Mouse (Mus musculus): ENCODE results near the gene Patz1. TPM values are rescaled to one million over a fixed set of nuclear protein-coding genes. Genes with fewer than 3 reads are reported as not detected.

Gene Patz1
- total and polyA plus RNA-seq, 3 experiments, result 29.5 to 37.4 (median 31.5) TPM

- H3K4me1 ChIP-seq (ENCODE audit: control insufficient read depth in 1 of 2, insufficient read depth in 2 of 2), result peaks cover 5 to 26% of the 10 kb centered on the region in 2 experiments
- peaks cover 13% of the 10 kb centered on the region for H3K9me3 ChIP-seq (replicated peaks; ENCODE audit: low read length)
- no peaks in the 10 kb centered on the region for H3K27me3 ChIP-seq (replicated peaks)
- H3K9ac ChIP-seq (ENCODE audit: insufficient read depth, low read depth), result no peak overlapping the region
- peaks cover 28% of the 10 kb centered on the region for H3K79me2 ChIP-seq (replicated peaks; ENCODE audit: control insufficient read depth, extremely low read depth, insufficient read depth, poor library complexity, severe bottlenecking)
- H3K4me2 ChIP-seq (ENCODE audit: insufficient read depth, low read depth, poor library complexity, severe bottlenecking), result no peak overlapping the region
- TF ChIP-seq ZC3H11A (IDR thresholded peaks at IDR 0.05; ENCODE audit: low read depth, low read length), result no peak
- no peak for TF ChIP-seq ZKSCAN1 (IDR thresholded peaks at IDR 0.05; ENCODE audit: borderline replicate concordance, low read depth, low read length)
- no peak for TF ChIP-seq TCF12 (IDR thresholded peaks at IDR 0.05; ENCODE audit: low read depth, low read length)
- no peak for TF ChIP-seq CHD1 (IDR thresholded peaks at IDR 0.05; ENCODE audit: low read depth, low read length)
- no peak for TF ChIP-seq ELF1 (IDR thresholded peaks at IDR 0.05; ENCODE audit: low read depth, low read length)
- no peak for TF ChIP-seq POLR2AphosphoS2 (IDR thresholded peaks at IDR 0.05; ENCODE audit: low read depth, low read length)
- TF ChIP-seq JUND (conservative IDR thresholded peaks at IDR 0.05; ENCODE audit: low read depth, low read length), result no peak
- TF ChIP-seq NELFE (IDR thresholded peaks at IDR 0.05; ENCODE audit: low read depth, low read length), result no peak
- no peak for TF ChIP-seq USF2 (conservative IDR thresholded peaks at IDR 0.05; ENCODE audit: low read depth, low read length)
- no peak for TF ChIP-seq RAD21 (IDR thresholded peaks at IDR 0.05; ENCODE audit: low read depth, low read length)
- no peak for TF ChIP-seq CTCF (conservative IDR thresholded peaks at IDR 0.05 in 1 of 2, IDR thresholded peaks at IDR 0.05 in 1 of 2; ENCODE audit: low read depth in 2 of 2, low read length in 2 of 2)
- TF ChIP-seq TBP (conservative IDR thresholded peaks at IDR 0.05; ENCODE audit: low read depth, low read length), result no peak
- no peak for TF ChIP-seq BHLHE40 (IDR thresholded peaks at IDR 0.05; ENCODE audit: low read depth, low read length)
- no peak for TF ChIP-seq RCOR1 (conservative IDR thresholded peaks at IDR 0.05; ENCODE audit: low read depth, low read length)
- no peak for TF ChIP-seq ZNF384 (IDR thresholded peaks at IDR 0.05; ENCODE audit: low read depth, low read length)
- H3K36me3 ChIP-seq (replicated peaks in 1 of 2; ENCODE audit: control insufficient read depth in 1 of 2, insufficient read depth in 1 of 2, low read length in 1 of 2), result peaks cover 0 to 2% of the 10 kb centered on the region in 2 experiments
- in situ Hi-C loops (cut with MboI; ENCODE audit: low pct_ligation_motif_present, low pct_unique_long_range_greater_than_20kb, low sequenced_read_pairs) (no loop called here), dilution Hi-C loops (cut with MboI; ENCODE audit: extremely low pct_ligation_motif_present, extremely low pct_unique_long_range_greater_than_20kb, low sequenced_read_pairs) (no loop called here)
- no peak overlapping the region for H3K4me3 ChIP-seq (replicated peaks in 1 of 3; ENCODE audit: low read depth in 2 of 3, low read length in 2 of 3, poor library complexity in 1 of 3)
- H3K27ac ChIP-seq (ENCODE audit: insufficient read depth, low read depth), result no peak overlapping the region
- DNase-seq (ENCODE audit: extremely low read depth), result no peak
Measured at GRCm38 (mm10) chr11:3287921-3288320, 753 bp upstream of the Patz1 start.

GRCm38 (mm10) chr11:3289302-3289802 lies 678 bp downstream of the Patz1 start:
- TF ChIP-seq CHD2 (IDR thresholded peaks at IDR 0.05; ENCODE audit: low read length), result no peak
- 0 out of 2 replicates have a peak, but pooled peaks have one; percentile 18 for TF ChIP-seq NRF1 (IDR thresholded peaks at IDR 0.05; ENCODE audit: low read depth, low read length)
- no peak for TF ChIP-seq ELF1 (IDR thresholded peaks at IDR 0.05; ENCODE audit: low read depth, low read length)
- TF ChIP-seq POLR2AphosphoS2 (IDR thresholded peaks at IDR 0.05; ENCODE audit: low read depth, low read length), result peak; percentile 7; the same call in 1 of the 2 replicates
- TF ChIP-seq BHLHE40 (IDR thresholded peaks at IDR 0.05; ENCODE audit: low read depth, low read length), result peak; percentile 86
- no peak for TF ChIP-seq MAX (IDR thresholded peaks at IDR 0.05; ENCODE audit: low read length)
- H3K9ac ChIP-seq (ENCODE audit: insufficient read depth, low read depth), result peak overlapping the region; percentile 84
- H3K9me3 ChIP-seq (replicated peaks; ENCODE audit: low read length), result no peaks in the 10 kb centered on the region
- peak overlapping the region; percentile 17 for H3K4me2 ChIP-seq (ENCODE audit: insufficient read depth, low read depth, poor library complexity, severe bottlenecking)
- peaks cover 31% of the 10 kb centered on the region for H3K79me2 ChIP-seq (replicated peaks; ENCODE audit: control insufficient read depth, extremely low read depth, insufficient read depth, poor library complexity, severe bottlenecking)
- dilution Hi-C loops (cut with MboI; ENCODE audit: extremely low pct_ligation_motif_present, extremely low pct_unique_long_range_greater_than_20kb, low sequenced_read_pairs) (no loop called here), in situ Hi-C loops (cut with MboI; ENCODE audit: low pct_ligation_motif_present, low pct_unique_long_range_greater_than_20kb, low sequenced_read_pairs) (no loop called here)
- H3K36me3 ChIP-seq (replicated peaks in 1 of 2; ENCODE audit: control insufficient read depth in 1 of 2, insufficient read depth in 1 of 2, low read length in 1 of 2), result peaks cover 11 to 16% of the 10 kb centered on the region in 2 experiments
- H3K4me1 ChIP-seq (ENCODE audit: control insufficient read depth in 1 of 2, insufficient read depth in 2 of 2), result peaks cover 5 to 41% of the 10 kb centered on the region in 2 experiments
- peak; percentile 50 for DNase-seq (ENCODE audit: extremely low read depth)
- H3K4me3 ChIP-seq (replicated peaks in 1 of 3; ENCODE audit: low read depth in 2 of 3, low read length in 2 of 3, poor library complexity in 1 of 3), result peak overlapping the region; percentile 73 to 84 (median 79)
- peak overlapping the region; percentile 73; the same call in 1 of the 2 replicates for H3K27ac ChIP-seq (ENCODE audit: insufficient read depth, low read depth)
- H3K27me3 ChIP-seq (replicated peaks), result no peaks in the 10 kb centered on the region

Measured in CH12.LX (cell line).